Mouse (Mus musculus): ENCODE measurements around the gene Gm10961. TPM values are rescaled to one million over a fixed set of nuclear protein-coding genes. Genes with fewer than 3 reads are reported as not detected.

Gm10961 gene
- total RNA-seq, 2 experiments from 2014 or later: not detected

DNA sequence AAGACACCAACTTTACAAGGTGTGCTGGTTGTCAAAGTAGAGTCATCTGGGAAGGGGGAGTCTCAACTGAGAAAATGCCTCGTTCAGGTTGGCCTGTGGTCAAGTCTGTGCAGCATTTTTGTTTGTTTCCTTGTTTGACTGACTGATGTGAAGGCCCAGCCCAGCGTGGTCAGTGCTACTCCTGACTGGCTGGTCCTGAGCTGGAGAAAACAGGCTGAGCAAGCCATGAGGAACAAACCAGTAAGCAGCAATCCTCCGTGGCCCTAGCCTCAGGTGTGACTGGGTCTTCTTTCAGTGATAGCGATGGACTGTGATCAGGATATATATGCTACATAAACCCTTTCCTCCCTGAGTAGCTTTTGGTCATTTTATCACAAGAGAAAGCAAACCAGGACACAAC, 25.8 kb downstream of the Gm10961 start:
- no peak for DNase-seq

GRCm38 (mm10) chr3:107659000-107659399, 27.9 kb downstream of the Gm10961 start:
- no peak for DNase-seq

DNA sequence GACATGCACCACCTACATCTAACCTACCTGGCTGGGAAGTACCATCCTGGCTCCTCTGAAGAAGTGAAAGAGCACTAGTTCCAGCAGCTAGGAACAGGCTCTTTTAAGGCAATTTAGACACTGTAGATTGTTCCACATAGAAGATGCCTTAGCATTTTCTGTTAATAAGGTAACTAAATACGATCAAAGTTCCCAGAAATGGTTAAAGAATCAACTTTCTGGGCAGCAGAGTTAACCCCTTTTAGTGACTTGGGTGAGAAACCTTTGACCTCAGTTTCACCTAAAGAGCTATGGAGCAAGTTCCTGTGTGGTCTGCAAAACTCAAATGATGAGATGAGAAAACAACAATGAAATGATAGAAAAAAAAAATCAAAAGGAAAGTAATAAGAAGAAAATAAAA, 33.5 kb downstream of the Gm10961 start:
- no peak for DNase-seq

- DNase-seq: no peak
Observed at GRCm38 (mm10) chr3:107667426-107667825, 36.3 kb downstream of the Gm10961 start.

GRCm38 (mm10) chr3:107668786-107669185, 37.7 kb downstream of the Gm10961 start:
- no peak for DNase-seq

- DNase-seq: no peak
Observed at GRCm38 (mm10) chr3:107670500-107670899, 39.4 kb downstream of the Gm10961 start.

DNA sequence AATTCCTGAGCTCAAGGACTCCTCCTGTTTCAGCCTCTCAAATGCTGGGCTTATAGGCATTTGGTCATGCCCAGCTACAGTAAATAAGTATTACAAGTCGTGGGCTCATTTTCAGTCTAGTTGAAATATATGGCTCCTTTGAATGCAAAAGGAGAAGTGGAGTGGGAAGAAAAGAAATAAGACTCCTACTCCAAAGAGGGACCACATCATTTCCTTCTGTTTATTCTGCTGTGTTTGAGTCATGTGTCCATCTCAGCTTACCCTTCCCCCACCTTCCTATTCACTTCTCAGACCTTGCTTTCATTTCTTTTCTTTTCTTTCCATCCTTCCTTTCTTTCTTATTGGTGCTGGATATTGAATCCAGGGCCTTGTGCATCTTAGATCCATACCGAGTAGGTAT, 40.4 kb downstream of the Gm10961 start:
- no peak for DNase-seq

GRCm38 (mm10) chr3:107680790-107681576, 49.9 kb downstream of the Gm10961 start:
- DNase-seq: peak; percentile 45 to 58

Other genes starting within 250 kb of the Gm10961 start
- under 1 TPM; 0.17 to 0.23 TPM for gene Kcnc4, start 171.8 kb upstream of the Gm10961 start, total RNA-seq (2021)
- gene Slc6a17, start 113.3 kb upstream of the Gm10961 start, total RNA-seq (2021): 1 to 10 TPM; 4.1 to 6.9 TPM
- not detected for gene Ubl4b, start 76.2 kb upstream of the Gm10961 start, total RNA-seq (2021)
- gene Alx3, start 36.3 kb upstream of the Gm10961 start, total RNA-seq (2021): not detected
- gene Strip1, start 372 bp downstream of the Gm10961 start, total RNA-seq (2021): 10 to 100 TPM; 21.5 to 21.6 TPM
- 10 to 100 TPM; 73.1 to 90.9 TPM for gene Ahcyl1, start 65.2 kb downstream of the Gm10961 start, total RNA-seq (2021)
- 10 to 100 TPM; 25.5 to 25.8 TPM for gene Csf1, start 129.1 kb downstream of the Gm10961 start, total RNA-seq (2021)
- not detected for gene Eps8l3, start 245.9 kb downstream of the Gm10961 start, total RNA-seq (2021)

Measured in heart, adult 18-20 months (tissue).